Mouse (Mus musculus) heart, postnatal 14 days (tissue): ENCODE measurements around the gene Baz2b. TPM values are rescaled to one million over a fixed set of nuclear protein-coding genes. Genes with fewer than 3 reads are reported as not detected.

Experiments used
- DNase-seq, 2 experiments: peaks; one replicate each; pipeline ENCODE4 v3.0.0; 2021 to 2022
- intact Hi-C: fragments of 180-260 bp; cut with DNase I; formaldehyde crosslinking; loops from one replicate; pipeline ENCODE4 v1.15.1; 2025
- total RNA-seq, 2 experiments: library from RNA; stranded (reverse); gene quantifications; 2 replicates each; pipeline ENCODE4 v1.2.3; 2021

The Baz2b gene
- total RNA-seq, 2 experiments from 2014 or later = 44.6 to 54.8 TPM

DNA sequence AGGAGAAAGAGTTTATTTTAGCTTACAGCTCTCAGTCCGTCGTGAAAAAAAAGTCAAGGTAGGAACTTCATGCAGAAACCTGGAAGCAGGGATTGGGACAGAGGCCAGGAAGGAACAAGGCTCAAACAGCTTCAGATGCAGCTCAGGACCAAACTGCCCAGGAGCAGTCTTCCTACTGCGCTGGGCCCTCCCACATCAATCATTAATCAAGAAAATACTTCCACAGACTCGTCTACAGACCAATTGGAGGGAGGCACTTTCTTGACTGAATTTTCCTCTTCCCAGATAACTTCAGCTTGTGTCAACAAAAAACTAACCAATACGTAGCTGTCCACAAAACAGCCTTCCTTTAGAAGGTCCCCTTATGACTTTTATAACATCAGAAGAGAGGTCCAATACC lies 144.2 kb downstream of the Baz2b start:
- no peak for DNase-seq
- intact Hi-C loops = no loop called here

DNA sequence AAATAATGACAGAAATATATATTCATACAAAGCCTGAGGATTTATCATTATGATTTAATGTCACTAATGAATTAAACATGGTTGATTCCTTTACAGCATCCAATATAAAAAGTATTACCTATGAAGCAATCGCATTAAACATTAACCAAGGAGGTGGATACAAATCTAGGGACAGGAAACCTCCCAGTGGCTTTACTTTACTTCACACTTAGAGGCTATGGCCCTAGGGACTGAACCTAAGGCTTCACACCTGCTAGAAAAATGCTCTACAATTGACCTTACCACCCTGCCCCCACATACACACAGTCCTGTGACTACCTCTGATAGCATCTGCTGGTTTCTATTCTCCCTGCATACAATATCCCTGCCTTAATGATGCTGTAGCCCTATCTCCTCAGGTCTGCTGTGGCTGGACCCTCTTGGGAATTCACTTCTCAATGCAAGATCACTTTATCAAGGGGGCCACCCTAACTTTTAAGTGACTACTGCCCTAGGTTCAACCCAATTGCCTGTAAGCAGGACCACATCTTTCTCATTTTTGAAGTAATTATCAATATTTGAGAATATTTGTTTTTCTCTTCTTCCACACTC lies 149.4 kb downstream of the Baz2b start:
- intact Hi-C loops = no loop called here
- DNase-seq = no peak

DNA sequence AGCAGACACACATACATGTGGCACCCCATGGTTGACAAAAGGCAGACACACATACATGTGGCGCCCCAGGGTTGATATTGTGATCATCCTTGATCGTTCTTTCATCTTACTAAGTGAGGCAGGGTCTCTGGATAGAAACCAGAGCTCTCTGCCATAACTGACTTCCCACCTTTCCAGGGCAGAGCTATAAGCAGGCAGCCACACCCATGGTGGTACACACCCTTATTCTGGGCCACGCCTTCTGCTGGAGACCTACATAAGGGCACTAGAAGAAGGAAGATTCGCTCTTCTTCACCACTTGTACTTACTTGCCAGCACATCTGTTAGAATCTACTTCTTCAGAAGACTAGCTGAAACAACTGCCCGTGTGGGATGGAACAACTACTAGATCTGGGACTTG lies 150.3 kb downstream of the Baz2b start:
- intact Hi-C loops = no loop called here
- DNase-seq = no peak

DNA sequence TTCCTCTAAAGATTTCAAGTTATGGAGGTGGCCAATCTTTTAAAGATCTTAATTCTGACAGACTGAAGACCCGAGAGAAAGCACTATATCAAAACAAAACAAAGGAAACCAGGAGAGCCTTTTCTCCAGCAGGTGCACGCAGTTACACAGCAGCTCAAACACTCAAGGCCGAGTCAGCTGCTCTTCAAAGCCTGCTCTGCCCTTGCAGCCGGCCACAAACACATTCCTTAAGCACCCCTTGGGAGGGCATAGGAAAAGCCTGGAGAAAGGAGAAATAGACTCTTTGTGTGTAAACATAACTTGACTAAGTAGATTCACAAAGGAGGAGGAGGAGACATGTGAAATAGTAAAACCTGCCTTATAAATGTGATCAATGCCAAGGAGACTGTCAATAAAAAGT lies 153.6 kb downstream of the Baz2b start:
- intact Hi-C loops = no loop called here
- no peak for DNase-seq

DNA sequence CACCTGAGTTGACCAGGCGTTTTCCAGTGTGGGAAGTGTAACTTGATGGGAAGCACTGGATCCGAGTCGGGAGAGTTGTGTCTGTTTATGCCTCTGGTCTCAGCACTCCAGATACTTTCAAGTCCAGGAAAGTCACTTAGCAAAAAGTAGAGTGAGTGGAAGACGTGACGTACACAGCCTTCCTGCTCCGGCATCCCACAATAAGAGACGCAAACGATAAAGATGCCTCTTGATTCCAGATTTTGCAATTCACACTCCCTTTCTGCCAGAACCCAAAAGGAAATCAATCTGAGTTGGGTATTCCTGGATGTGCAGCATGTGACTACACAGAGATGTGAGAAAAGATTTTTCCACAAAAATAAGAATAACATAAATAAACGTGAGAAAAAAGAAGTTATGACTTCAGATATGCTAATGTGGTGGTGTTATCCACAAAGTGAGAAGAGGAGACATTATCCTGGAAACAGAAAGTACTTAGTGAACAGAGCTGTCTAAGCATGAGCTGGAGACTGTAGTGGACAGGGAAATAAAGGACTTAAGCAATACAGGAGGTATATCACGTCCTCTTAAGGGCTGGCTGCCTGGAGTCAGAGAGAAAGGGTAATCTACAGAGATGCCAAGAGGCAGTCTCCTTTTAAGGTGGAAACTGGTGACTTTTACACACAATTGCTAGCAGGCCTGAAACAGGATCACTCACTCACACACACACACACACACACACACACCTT lies 154.7 kb downstream of the Baz2b start:
- no peak for DNase-seq
- intact Hi-C loops = no loop called here

DNA sequence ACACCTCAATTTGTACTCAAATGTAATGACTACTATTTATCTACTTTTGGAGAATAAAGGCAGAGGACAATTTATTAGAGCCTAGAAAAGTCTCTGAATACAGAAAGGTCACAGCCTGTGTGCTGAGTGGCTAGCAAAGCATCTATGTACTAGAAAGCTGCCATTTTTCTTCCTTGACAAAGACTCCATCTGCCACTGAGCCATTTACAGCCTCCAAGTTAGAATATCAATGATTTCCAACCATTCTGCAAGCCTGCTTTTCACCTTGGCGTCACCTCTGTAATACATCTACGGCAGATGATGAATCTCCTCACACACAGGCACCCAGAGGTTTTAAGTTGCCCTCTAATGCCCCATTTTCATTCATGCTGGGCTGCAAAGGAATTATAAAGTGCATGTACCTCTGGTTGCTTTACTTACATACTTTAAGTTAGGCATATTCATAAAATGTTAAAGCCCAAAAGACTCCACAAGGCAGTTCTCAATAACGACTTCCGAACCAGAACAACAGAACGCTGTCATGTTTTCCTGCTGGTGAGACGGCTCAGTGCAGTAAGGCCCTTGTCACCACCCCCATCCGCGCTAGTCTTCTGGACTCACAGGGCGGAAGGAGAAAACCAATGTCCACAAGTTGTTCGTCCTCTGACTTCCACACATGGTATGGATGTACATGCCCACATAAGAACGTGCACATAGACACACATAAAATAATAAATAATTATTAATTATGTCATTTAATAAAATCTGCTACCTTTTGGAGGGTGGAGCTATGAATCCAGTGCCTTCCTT lies 156.2 kb downstream of the Baz2b start:
- intact Hi-C loops = no loop called here

DNA sequence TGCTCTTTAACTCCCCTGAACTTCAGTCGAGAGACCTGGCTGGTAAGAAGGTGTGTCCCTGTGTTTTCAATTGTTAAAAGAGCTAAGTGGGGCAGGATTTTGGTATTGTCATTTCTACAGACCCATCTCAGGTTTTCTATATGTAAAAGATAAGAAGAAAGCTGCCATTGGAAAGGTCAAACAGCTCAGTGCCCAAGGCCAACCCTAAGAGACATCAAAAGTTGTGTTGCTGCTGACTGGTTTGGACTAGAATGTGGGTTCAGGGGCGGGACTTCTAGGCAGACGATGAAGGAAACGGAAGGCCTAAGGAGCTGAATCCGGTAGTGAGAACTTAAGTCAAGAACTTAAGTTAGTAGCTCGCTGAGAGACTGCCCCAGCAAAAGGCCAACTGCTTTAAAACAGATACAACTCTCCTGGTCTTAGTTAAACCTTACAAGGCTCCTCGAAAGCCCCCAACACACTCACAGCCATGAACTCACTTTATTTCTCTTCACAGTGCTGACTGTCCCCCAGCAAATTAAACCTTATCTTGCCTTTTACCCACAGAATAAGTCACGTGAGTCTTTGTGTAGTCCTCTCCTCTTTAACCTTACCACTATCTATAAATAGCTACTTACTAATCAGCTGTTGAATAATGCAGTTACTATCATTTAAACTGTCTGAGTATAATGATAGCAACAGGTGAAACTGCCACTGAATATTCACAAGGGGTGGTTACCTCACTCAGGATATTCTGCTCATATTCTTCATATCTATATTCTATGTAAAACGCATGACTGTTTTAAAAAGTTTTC lies 158.8 kb downstream of the Baz2b start:
- intact Hi-C loops = no loop called here

More for the DNA sequence above, 156.2 kb downstream of the Baz2b start:
- no peak for DNase-seq

DNA sequence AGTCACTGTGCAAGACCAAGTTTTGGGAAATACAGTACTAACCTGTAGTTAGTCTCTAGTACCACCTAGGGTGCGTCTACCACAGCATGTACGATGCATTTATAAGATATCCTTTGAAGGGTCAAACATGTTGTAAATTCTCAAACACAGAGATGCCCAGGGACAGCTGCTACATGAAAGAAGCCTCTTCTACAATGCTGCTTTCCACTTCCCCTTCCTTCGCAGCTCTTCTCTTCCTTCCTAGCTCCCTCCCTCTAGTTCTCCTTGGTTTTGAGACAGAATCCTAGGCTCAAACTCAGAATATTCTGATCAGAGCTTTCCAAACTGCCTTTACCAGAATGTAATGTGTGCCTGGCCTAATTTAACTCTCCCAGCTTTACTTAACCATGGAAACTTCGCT lies 159.8 kb downstream of the Baz2b start:
- DNase-seq = no peak
- intact Hi-C loops = no loop called here

More for the DNA sequence above, 158.8 kb downstream of the Baz2b start:
- DNase-seq = no peak

DNA sequence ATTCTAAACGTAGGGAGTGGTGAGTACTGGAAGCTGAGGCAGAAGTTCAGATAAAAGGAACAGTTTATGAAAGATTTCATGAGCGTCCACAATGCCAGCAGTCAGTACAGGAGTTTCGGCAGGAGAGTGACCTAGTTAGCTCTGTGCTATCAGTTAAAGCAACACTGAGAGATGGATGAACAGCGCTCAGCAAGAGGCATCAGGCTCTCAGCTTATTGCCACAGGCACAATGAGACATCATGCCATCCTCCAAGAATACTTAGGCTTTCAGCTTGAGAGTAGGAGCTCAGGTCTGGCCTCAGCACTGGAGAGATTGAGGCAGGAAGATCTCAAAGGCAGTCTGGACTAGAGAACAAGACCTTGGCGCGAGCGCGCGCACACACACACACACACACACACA lies 160.3 kb downstream of the Baz2b start:
- intact Hi-C loops = no loop called here
- DNase-seq = no peak

DNA sequence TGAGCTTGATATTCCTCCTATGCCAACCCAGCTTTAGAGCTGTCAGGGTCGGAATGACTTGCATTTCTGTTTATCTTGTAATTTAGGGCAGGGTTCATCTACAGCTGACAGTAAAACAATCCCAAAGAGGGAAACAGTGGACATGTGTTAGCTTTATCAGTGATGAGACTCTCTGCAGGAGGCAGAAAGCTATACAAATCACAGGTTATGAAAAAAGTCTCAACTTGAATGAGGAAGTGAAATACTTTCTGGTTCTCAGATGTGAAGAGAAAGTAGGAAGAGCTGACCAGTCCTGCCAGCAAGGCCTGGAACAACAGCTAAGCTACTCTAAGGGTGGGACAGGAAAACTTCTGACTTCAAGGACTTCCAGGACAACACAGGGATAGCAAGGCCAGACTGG lies 163.6 kb downstream of the Baz2b start:
- intact Hi-C loops = loop anchor here (2.0 kb wide), 1 partner anchor 79 kb away; no protein-coding TSS in a partner anchor
- DNase-seq = peak in 1 of 2 experiments; percentile 24

DNA sequence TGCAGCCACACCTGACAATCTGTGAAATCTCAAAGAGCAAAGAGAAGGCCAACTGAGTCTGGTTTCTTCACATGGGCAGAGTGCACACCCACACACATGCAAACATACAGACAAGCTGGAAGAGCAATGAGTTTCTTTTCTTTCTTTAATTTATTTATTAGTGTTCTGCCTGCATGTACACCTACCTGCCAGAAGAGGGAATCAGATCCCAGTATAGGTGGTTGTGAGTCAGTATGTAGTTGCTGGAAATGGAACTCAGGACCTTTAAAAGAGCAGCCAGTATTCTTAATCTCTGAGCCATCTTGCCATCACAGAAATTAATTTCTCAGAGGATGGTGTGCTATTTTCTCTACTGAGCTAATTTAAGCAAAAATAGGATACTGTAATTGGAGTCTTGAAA lies 164.7 kb downstream of the Baz2b start:
- intact Hi-C loops = loop anchor here (2.0 to 5.0 kb wide), 2 partner anchors 80 to 162 kb away; partner anchors contain the start of genes Baz2b and March7

DNA sequence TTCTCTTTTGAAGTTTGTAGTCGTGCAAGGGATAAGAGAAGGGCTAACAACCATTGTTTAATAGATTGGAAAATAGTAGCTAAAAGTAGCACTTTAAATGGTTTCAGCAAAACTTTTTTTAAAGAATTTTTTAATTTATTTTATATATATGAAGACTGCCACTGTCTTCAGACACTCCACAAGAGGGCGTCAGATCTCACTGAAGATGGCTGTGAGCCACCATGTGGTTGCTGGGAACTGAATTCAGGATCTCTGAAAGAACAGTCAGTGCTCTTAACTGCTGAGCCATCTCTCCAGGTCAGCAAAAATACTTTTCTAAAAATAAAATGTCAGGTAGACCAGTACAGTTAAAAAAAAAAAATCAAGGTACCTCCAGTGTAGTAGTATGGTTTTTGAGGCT lies 165.1 kb downstream of the Baz2b start:
- no peak for DNase-seq
- intact Hi-C loops = loop anchor here (2.0 to 5.0 kb wide), 2 partner anchors 80 to 163 kb away; partner anchors contain the start of genes Baz2b and March7

More for the DNA sequence above, 164.7 kb downstream of the Baz2b start:
- DNase-seq = no peak

DNA sequence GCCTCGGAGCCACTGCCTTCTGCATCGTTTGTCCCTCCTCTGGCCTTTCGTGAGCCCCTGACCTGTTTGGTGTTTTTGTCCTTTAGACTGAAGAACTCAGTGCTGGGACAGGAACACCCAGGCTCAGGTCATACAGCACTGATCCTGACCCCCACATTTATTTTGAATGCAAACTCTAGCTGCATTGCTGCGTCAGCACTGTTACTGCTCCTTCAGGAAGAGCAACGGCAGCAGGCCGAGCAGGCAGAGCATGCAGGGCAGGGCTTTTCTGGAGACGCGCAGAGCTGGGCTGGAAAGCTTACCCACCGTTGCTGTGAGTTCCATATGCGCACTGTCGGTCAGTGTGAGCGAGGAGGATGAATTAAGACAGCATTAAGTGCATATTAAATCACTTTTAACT lies 166.9 kb downstream of the Baz2b start:
- intact Hi-C loops = loop anchor here (5.0 kb wide), 1 partner anchor 165 kb away; the partner anchor contains the start of genes Baz2b and March7
- DNase-seq = no peak

DNA sequence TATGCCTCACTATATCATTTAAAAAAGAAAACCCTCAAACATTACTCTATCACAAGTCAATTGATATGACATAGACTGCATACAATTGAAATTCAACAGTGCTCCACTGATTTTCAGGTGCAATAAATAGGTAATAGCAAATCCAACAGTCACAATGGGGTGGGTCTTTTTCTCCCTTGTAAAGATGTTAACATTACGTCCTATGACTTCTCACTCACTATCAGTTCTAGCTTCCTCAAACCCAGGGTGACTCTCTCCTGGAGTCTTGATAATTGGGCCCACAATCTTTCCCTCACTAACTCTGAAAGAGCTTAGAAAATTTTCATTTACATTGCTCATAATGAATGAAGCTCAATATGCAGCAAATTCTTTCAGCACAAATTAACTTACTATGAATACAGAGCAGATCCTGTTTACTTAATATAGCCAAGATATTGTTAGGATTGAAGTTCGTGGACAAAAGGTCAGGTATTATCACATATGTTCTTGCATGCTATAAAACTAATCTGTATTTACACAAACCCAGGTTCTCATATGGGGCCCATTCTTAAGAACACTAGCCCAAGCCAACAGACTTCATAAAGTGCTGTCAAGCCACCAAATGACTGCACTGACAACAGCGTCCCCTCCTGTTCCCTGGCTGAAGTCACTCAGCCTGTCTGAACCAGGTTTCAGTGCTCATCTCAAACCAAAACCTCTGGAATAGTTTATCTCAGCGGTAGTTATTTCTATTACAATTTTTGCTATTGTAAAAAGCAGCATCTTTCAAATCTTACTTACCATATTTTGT lies 168.0 kb downstream of the Baz2b start:
- intact Hi-C loops = loop anchor here (5.0 kb wide), 1 partner anchor 166 kb away; the partner anchor contains the start of genes Baz2b and March7
- DNase-seq = no peak

DNA sequence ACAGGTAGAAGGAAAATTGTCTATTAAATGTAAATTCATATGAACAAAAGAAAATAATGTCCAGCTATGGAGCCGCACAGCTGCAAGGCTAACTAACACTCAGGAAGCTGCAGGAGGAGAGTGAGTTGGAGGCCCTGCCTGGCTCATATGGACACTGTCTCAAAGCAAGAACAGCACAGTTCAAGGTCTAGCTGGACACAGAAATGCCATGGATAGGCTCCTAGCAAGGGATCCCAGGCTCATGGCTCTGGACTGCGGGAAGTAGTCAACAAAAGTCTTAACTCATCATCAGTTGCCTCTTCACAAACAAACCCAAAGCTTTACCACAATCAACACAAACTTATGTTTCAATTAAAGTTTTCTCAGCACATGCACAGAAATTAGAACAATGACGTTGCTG lies 169.5 kb downstream of the Baz2b start:
- DNase-seq = no peak
- intact Hi-C loops = loop anchor here (5.0 kb wide), 1 partner anchor 167 kb away; the partner anchor contains the start of genes Baz2b and March7

DNA sequence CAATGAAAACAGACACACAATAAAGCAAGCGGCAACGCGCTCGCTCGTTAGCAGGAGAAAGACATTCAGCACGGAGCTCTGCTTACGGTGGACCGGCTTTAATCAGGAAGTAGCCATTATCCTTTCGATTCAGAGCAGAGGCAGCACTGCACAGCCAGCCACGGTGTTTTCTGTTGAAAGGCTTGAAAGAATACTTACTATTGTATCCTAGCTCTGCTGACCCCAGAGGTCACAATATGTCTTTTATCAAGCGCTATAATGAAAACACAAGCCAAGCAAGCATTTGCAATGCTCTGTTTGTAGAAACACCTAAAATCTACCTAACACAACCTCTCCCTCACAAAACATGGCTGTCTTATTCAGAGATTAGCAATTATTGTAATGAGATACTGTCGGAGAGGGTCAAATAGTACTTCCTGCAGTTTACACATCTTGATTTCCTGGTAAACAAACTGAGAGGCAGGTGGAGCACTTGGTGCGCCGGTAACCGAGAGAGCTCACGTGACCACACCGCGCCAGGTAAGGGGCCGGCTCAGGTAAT lies 172.6 kb downstream of the Baz2b start:
- peak; percentile 42 to 43 for DNase-seq
- intact Hi-C loops = no loop called here

DNA sequence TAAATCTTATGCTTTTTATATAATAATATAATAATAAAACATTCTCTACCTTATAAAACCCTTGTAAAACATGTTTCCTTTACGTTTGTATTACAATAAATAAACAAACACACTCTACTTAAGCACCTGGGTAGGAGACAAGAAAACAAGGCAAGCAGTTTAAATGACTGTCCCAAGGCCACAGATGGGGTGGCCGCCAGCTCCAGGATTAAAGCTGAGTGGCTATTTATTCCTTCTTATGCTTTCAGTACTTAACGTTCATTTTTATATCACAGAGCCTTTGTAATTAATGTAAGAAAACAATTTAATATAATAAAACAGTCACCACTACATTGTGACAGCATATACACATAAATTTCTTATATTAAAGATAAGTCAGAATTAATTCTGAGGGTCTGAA lies 173.3 kb downstream of the Baz2b start:
- no peak for DNase-seq
- intact Hi-C loops = no loop called here

DNA sequence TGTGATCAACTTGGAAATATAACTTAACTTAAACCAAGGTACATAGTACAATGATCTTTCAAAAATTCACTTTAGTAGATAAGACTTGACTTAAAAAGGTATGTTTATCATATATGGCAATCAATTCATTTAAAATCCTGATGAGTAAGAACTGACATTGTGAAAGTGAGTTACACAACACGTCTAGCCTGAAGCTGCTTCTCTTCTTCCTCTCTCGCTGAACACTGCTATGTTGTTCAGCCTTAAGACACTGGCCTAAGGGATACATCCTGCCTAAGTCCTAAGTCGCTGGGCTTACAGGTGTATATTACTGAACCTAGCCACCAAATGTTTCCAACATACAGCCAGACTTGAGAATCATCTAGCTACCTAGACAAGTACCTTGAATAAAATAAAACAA lies 178.6 kb downstream of the Baz2b start:
- no peak for DNase-seq
- intact Hi-C loops = no loop called here

DNA sequence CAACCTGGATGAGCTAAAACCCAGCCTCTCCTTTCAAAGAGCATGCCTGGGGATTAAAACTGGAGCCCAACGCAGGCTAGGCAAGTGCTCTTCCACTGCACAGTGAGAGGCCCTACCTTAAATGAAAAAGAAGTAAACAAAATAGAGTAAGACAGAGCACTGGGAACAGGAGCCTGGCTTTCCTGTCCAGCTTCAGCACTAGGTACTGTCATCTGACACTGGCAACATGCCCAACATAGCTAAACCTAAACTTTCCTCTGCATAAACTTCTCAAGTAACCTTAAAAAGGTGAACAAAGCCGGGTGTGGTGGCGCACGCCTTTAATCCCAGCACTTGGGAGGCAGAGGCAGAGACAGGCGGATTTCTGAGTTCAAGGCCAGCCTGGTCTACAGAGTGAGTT lies 180.6 kb downstream of the Baz2b start:
- no peak for DNase-seq
- intact Hi-C loops = no loop called here
